Comparison of ENCODE assay signal across 9 mouse cellular contexts in genomic region chr7:130837941-130838657, GRCm38 (mm10). TPM values are rescaled to one million over a fixed set of nuclear protein-coding genes. Genes with fewer than 3 reads are reported as not detected.
DNase-seq lines count a peak whose midpoint lies in the region; ATAC-seq and TF ChIP-seq lines count a peak whose summit lies in the region.
"Had no signal": no experiment of that assay in that cellular context is flagged by ENCODE, and none has a peak within 500 bp of the region (broad histone marks: within the 10 kb centered on the region; RNA-seq: fewer than 3 reads in every experiment).

No protein-coding gene starts in this region.

- no peak for TF ChIP-seq POLR2A in kidney, adult 2 months (IDR thresholded peaks at IDR 0.05; ENCODE audit: low read depth, low read length)

- peaks cover 17% of the 10 kb centered on the region for H3K4me1 ChIP-seq in liver, postnatal 0 days (ENCODE audit: insufficient read depth)
- H3K4me1 ChIP-seq in liver, embryonic 12.5 days = 0 out of 2 replicates have a peak, but pooled peaks cover 11% of the 10 kb centered on the region
- peaks cover 33% of the 10 kb centered on the region for H3K4me1 ChIP-seq in kidney, adult 2 months (ENCODE audit: control insufficient read depth, insufficient read depth, low read length)
- H3K4me1 ChIP-seq in neural tube, embryonic 14.5 days (ENCODE audit: control insufficient read depth, insufficient read depth, low read length) = peaks cover 11% of the 10 kb centered on the region

- H3K36me3 ChIP-seq in liver, postnatal 0 days (replicated peaks; ENCODE audit: insufficient read depth, low read length) = no peaks in the 10 kb centered on the region
- no peaks in the 10 kb centered on the region for H3K36me3 ChIP-seq in liver, embryonic 12.5 days
- no peaks in the 10 kb centered on the region for H3K36me3 ChIP-seq in kidney, adult 2 months (ENCODE audit: control insufficient read depth, insufficient read depth, low read length)
- no peaks in the 10 kb centered on the region for H3K36me3 ChIP-seq in neural tube, embryonic 14.5 days (ENCODE audit: control insufficient read depth, insufficient read depth, low read length)
- H3K36me3 ChIP-seq: limb, embryonic 15.5 days had no signal

- no peak overlapping the region for H3K4me3 ChIP-seq in liver, postnatal 0 days (ENCODE audit: low read depth, low read length)
- H3K4me3 ChIP-seq in liver, embryonic 12.5 days = no peak overlapping the region
- no peak overlapping the region for H3K4me3 ChIP-seq in kidney, adult 2 months (ENCODE audit: insufficient read depth, low read depth, low read length)
- no peak overlapping the region for H3K4me3 ChIP-seq in neural tube, embryonic 14.5 days (ENCODE audit: low read depth, low read length)
- no peak overlapping the region for H3K4me3 ChIP-seq in left cerebral cortex, adult 2 months
- H3K4me3 ChIP-seq: limb, embryonic 15.5 days had no signal

- 67% methylated on average over 12 of the region's 12 CpGs for WGBS in liver, postnatal 0 days (ENCODE audit: insufficient replicate concordance)
- WGBS in liver, embryonic 12.5 days (ENCODE audit: insufficient replicate concordance) = 55% methylated on average over 12 of the region's 12 CpGs
- 21% methylated on average over 12 of the region's 12 CpGs for WGBS in kidney, adult 2 months
- 11% methylated on average over 12 of the region's 12 CpGs for WGBS in neural tube, embryonic 14.5 days

- TF ChIP-seq EP300 in liver, postnatal 0 days (IDR thresholded peaks at IDR 0.05; ENCODE audit: low read depth) = no peak

- no peak overlapping the region for H3K4me2 ChIP-seq in liver, postnatal 0 days (ENCODE audit: low read depth, low read length)
- H3K4me2 ChIP-seq in liver, embryonic 12.5 days = no peak overlapping the region
- no peak overlapping the region for H3K4me2 ChIP-seq in neural tube, embryonic 14.5 days (ENCODE audit: low read depth, low read length)
- H3K4me2 ChIP-seq: limb, embryonic 15.5 days had no signal

- intact Hi-C loops in left cerebral cortex, adult 2 months (cut with DNase I) = no loop called here

- no peak for TF ChIP-seq CTCF in liver, postnatal 0 days (IDR thresholded peaks at IDR 0.05; ENCODE audit: low read depth)
- no peak for TF ChIP-seq CTCF in kidney, adult 2 months (conservative IDR thresholded peaks at IDR 0.05; ENCODE audit: insufficient read depth, insufficient read length, low read depth, low read length)
- TF ChIP-seq CTCF in left cerebral cortex, adult 2 months (IDR thresholded peaks at IDR 0.05) = no peak

- no peak overlapping the region for H3K9ac ChIP-seq in liver, postnatal 0 days (replicated peaks)
- H3K9ac ChIP-seq in liver, embryonic 12.5 days = no peak overlapping the region
- no peak overlapping the region for H3K9ac ChIP-seq in neural tube, embryonic 14.5 days (replicated peaks; ENCODE audit: low read depth, low read length)
- H3K9ac ChIP-seq: limb, embryonic 15.5 days had no signal

- H3K9me3 ChIP-seq in liver, postnatal 0 days (ENCODE audit: low read length) = no peaks in the 10 kb centered on the region
- H3K9me3 ChIP-seq in liver, embryonic 12.5 days (replicated peaks) = no peaks in the 10 kb centered on the region
- H3K9me3 ChIP-seq in neural tube, embryonic 14.5 days (ENCODE audit: control insufficient read depth, low read length) = no peaks in the 10 kb centered on the region
- H3K9me3 ChIP-seq: limb, embryonic 15.5 days had no signal

- H3K27ac ChIP-seq in liver, postnatal 0 days (ENCODE audit: low read depth) = 0 out of 2 replicates have a peak overlapping the region, but pooled peaks have one; percentile 24
- no peak overlapping the region for H3K27ac ChIP-seq in liver, embryonic 12.5 days
- peak overlapping the region; percentile 81 for H3K27ac ChIP-seq in kidney, adult 2 months (ENCODE audit: insufficient read depth, low read depth, low read length)
- H3K27ac ChIP-seq in neural tube, embryonic 14.5 days (ENCODE audit: low read depth, low read length) = no peak overlapping the region; the same call in 1 of the 2 replicates
- no peak overlapping the region for H3K27ac ChIP-seq in left cerebral cortex, adult 2 months
- H3K27ac ChIP-seq: limb, embryonic 15.5 days had no signal

- ATAC-seq in liver, postnatal 0 days = no peak
- ATAC-seq in liver, embryonic 12.5 days = no peak
- peak; percentile 82 for ATAC-seq in neural tube, embryonic 14.5 days (ENCODE audit: low read depth)

- DNase-seq in liver, postnatal 0 days = no peak
- peak; percentile 77 for DNase-seq in embryo, embryonic 11 days
- peak; percentile 94 for DNase-seq in kidney, adult 2 months
- no peak for DNase-seq in testis, postnatal 14 days (ENCODE audit: low spot score)
- no peak for DNase-seq in left cerebral cortex, adult 2 months (ENCODE audit: extremely low spot score in 1 of 2, low spot score in 2 of 2)
- DNase-seq in frontal cortex, postnatal 25 days (ENCODE audit: low spot score in 2 of 2) = no peak

- H3K27me3 ChIP-seq in liver, postnatal 0 days (ENCODE audit: insufficient read depth, low read length) = no peaks in the 10 kb centered on the region
- peaks cover 7% of the 10 kb centered on the region for H3K27me3 ChIP-seq in liver, embryonic 12.5 days (replicated peaks)
- H3K27me3 ChIP-seq in kidney, adult 2 months (replicated peaks; ENCODE audit: control insufficient read depth, insufficient read depth, low read length) = no peaks in the 10 kb centered on the region
- H3K27me3 ChIP-seq in neural tube, embryonic 14.5 days (ENCODE audit: control insufficient read depth, insufficient read depth, low read length) = no peaks in the 10 kb centered on the region; the same call in 1 of the 2 replicates
- H3K27me3 ChIP-seq: limb, embryonic 15.5 days had no signal

RNA-seq across cellular contexts. Expression of gene Plekha1, which starts 27.5 kb away (rescaled TPM):
- 12.8 and 15.8 TPM in 2 replicates for polyA plus RNA-seq in liver, postnatal 0 days (2015; fragmentation: Nextera tagmentation; extraction: Ambion mirVana)
- 10.3 and 11.0 TPM in 2 replicates for polyA plus RNA-seq in liver, embryonic 12.5 days (2016; fragmentation: Nextera tagmentation; extraction: Ambion mirVana)
- 58.5 and 63.3 TPM in 2 replicates for polyA plus RNA-seq in kidney, adult 2 months (2012; rRNA removed)
- 69.9 and 71.0 TPM in 2 replicates for polyA plus RNA-seq in neural tube, embryonic 14.5 days (2014; fragmentation: Nextera tagmentation; extraction: Ambion mirVana)
- total RNA-seq in left cerebral cortex, adult 2 months (2021) = 10 to 100 TPM; 95.9 to 98.5 TPM

Comparison
In these comparisons a context has a peak if more than half of its experiments do, and no peak if none do; other contexts are left out.
1. H3K27ac ChIP-seq: peak in liver, postnatal 0 days (single experiment) and kidney, adult 2 months (single experiment); none in liver, embryonic 12.5 days (single experiment), neural tube, embryonic 14.5 days (single experiment) and left cerebral cortex, adult 2 months (single experiment).
2. DNase-seq: peak in embryo, embryonic 11 days (single experiment) and kidney, adult 2 months (single experiment); none in liver, postnatal 0 days (single experiment), testis, postnatal 14 days (single experiment), left cerebral cortex, adult 2 months (0 of 2) and frontal cortex, postnatal 25 days (0 of 2).